Mouse (Mus musculus): Measurements from ENCODE around the gene Orc2. TPM values are rescaled to one million over a fixed set of nuclear protein-coding genes. Genes with fewer than 3 reads are reported as not detected.
A peak's percentile ranks its signal among the peaks of the same experiment; 100 is the strongest.

Orc2 gene
- polyA plus RNA-seq, 1 experiment, result 4.2 TPM

DNA sequence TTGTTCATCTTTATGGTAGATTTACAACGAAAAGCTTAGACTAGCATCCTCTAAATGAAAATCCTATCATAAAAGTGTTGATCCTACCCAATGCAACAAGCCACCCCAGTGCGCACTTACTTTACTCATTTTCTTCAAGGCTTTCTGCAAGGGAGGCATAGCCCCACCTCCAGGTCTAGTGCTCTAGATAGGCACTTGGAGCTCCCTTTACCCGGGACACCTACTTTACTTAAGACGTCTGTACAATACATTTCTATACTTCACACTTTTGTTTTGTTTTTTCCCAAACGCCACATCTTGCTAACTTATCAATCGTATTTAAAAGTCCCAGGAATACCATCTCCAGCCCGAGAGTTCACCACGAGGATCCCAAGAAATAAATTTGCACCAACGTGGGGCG is 60.2 kb downstream of the Orc2 start:
- no peak for DNase-seq (ENCODE audit: low read depth, low spot score)
- WGBS, result 4% methylated on average over 10 of the region's 10 CpGs

DNA sequence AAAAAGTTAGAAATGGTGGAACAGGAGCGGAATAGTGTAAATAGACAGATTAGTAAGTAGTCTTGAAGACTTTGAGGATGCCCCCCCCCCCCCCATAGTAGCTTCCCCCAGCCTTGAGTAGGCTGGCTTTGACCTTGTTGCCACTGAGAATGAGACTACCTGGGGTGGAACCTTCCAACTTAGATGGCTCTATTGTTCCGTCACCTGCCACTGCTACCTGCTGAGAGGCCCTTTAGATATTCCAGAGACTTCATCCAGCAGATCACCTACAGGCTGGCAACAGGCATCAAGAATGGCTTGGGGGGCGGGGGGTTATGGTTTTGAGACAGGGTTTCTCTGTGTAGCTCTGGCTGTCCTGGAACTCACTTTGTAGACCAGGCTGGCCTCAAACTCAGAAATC is 80.4 kb downstream of the Orc2 start:
- DNase-seq (ENCODE audit: low read depth, low spot score), result no peak
- WGBS, result 86% methylated on average over 3 of the region's 3 CpGs

DNA sequence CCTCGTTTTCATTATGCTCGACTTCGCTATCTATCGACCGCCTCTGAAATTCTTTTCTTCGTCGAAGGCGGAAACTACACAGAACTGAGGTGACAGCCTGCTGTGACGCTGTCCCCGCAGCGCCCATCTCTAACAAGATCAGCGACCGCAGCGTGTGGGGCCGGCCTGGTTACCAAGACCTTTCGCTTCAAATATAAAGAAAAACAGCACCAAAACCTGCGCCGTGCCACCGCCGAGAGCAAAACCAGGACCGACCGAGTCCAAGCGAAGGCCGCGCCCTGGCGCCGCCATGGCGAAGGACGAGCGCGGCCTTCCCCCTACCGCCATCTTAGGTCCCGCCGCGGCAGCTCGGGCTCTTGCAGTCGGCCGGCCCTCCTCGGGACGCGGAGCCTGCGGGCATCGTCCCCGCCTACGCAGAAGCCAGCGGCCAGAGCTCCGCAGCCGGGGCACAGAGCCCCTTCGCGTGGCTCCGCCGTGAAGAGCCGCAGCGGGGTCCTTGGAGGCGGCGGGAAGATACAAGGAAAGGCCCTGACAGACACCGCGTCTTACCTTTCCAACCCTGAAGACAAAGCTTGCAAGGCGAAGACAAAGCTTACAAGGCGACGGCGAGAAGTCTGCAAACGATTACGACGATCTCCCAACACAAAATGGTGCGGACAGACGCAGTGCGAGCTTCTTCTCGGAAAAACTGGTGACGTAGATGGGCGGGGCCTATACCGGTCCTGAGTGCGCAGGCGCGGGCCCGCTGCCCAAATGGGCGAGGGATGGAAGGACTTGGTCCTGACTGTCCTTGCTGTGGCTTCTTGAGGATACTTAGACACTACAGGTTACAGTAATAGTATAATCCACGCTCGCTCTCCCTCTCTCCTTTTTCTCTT is 81.3 kb downstream of the Orc2 start, which contains the start of gene Clk1:
Gene Clk1 (minus strand): TSS at position 696 of the 878 bp plus-strand sequence.
- under 1% methylated on average over 79 of the region's 79 CpGs for WGBS
- peak; percentile 84 for DNase-seq (ENCODE audit: low read depth, low spot score)

DNA sequence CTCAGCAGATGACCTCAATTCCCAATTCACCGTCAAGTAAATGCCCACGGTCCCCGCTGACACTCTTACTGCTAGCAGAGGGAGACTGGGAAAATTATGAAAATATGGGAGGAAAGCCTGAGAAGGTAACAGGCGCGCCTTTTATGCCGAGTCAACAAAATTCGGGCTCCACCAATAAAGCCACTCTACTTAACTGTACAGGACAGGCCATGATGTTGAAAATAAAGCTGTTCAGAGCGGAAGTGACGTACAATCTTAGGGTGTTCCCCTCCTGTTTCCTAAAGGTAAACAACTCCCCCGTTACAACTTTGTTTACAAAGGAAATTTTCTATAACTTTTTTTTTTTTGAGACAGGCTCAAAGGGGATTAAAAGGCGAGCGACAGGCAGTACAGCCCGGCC is 82.0 kb downstream of the Orc2 start:
- 1% methylated on average over 13 of the region's 13 CpGs for WGBS
- DNase-seq (ENCODE audit: low read depth, low spot score), result peak; percentile 64

DNA sequence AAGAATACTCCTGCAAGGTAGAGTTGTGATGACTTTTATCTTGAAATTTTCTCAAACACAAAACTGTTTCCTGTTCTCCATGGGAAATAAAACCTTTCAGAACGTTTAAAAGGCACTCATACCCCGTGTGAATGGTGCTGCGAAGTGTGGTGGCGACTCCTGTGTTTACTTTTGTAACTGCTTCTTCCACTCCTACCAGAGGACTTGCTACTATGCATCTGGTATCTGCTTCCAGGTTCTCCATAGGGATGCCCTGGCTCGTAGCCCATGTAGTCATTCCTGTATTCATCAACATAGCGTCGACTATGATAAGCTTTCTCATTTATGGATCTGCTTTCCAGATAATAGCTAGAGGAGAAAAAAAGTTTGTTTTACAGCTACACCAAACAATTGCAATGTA is 83.9 kb downstream of the Orc2 start:
- DNase-seq (ENCODE audit: low read depth, low spot score), result no peak
- 11% methylated on average over 7 of the region's 7 CpGs for WGBS

DNA sequence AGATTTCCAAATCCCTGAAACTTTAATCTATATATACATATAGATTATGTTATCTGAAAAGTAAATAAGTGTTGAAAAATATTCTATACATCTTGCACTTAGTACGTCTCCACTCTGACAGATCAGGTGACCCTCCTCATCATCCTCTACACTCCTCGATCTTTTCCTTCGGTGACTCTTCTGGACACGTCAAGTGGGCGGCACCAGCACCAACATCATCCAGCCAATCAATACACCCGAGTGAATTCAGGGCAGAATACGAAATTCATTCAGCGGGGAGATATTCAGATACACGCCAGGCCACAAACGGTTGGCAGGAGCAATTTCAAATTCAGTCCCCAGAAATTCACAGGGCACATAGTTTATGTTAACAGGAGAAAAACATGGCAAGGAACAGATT is 84.9 kb downstream of the Orc2 start:
- DNase-seq (ENCODE audit: low read depth, low spot score), result no peak
- 68% methylated on average over 10 of the region's 10 CpGs for WGBS

DNA sequence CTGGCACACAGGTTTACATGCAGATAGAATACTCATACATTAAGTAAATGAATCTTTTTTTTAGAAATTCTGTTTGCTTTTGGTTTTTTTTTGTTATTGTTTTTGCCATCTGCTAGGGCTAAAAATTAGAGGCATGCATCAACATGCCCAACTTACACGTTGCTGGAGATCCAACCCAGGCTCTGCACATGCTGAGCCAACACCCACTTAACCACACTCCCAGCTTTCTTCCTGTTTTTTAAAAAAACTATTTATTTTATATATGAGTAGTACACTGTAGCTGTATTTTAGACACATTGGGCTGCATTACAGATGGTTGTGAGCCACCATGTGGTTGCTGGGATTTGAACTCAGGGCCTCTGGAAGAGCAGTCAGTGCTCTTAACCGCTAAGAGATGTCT is 88.9 kb downstream of the Orc2 start:
- WGBS, result 57% methylated on average over 2 of the region's 2 CpGs

GRCm38 (mm10) chr1:58415442-58415841 is 89.5 kb downstream of the Orc2 start:
- 23% methylated on average over 1 of the region's 1 CpGs for WGBS
- no peak for DNase-seq (ENCODE audit: low read depth, low spot score)

More for the DNA sequence above, 88.9 kb downstream of the Orc2 start:
- no peak for DNase-seq (ENCODE audit: low read depth, low spot score)

Other genes with a start within 250 kb of the Orc2 start
- gene Aox2, start 226.8 kb downstream of the Orc2 start, polyA plus RNA-seq (2012; rRNA removed), result 0.01 TPM in 2 replicates
- 28.9 and 36.4 TPM in 2 replicates for gene Bzw1, start 112.2 kb downstream of the Orc2 start, polyA plus RNA-seq (2012; rRNA removed)
- 35.9 and 54.7 TPM in 2 replicates for gene Clk1, start 81.0 kb downstream of the Orc2 start, polyA plus RNA-seq (2012; rRNA removed)
- gene Nif3l1, start 60.0 kb downstream of the Orc2 start, polyA plus RNA-seq (2012; rRNA removed), result 15.9 and 20.5 TPM in 2 replicates
- gene Ppil3, start 59.6 kb downstream of the Orc2 start, polyA plus RNA-seq (2012; rRNA removed), result 16.6 and 17.4 TPM in 2 replicates
- 0.74 and 2.9 TPM in 2 replicates for gene Fam126b, start 81.2 kb upstream of the Orc2 start, polyA plus RNA-seq (2012; rRNA removed)
- gene Ndufb3, start 81.3 kb upstream of the Orc2 start, polyA plus RNA-seq (2012; rRNA removed), result 60.2 TPM in 2 replicates
- gene Als2cr12, start 190.9 kb upstream of the Orc2 start, polyA plus RNA-seq (2012; rRNA removed), result 1.1 and 2.0 TPM in 2 replicates
- gene Cflar, start 206.4 kb upstream of the Orc2 start, polyA plus RNA-seq (2012; rRNA removed), result 29.0 and 46.6 TPM in 2 replicates